Mouse (Mus musculus): ENCODE results near the gene Ccl9. TPM values are rescaled to one million over a fixed set of nuclear protein-coding genes. Genes with fewer than 3 reads are reported as not detected.

The Ccl9 gene
- polyA plus RNA-seq, 1 experiment, result not detected

GRCm38 (mm10) chr11:83583450-83583754 is 5.0 kb upstream of the Ccl9 start:
- TF ChIP-seq EP300 (IDR thresholded peaks at IDR 0.05; ENCODE audit: insufficient read depth, low read depth, low read length), result no peak
- no peak for TF ChIP-seq POLR2A (IDR thresholded peaks at IDR 0.05; ENCODE audit: insufficient read depth, low read length)
- no peak for TF ChIP-seq CTCF (IDR thresholded peaks at IDR 0.05; ENCODE audit: low read depth, low read length)
- H3K27ac ChIP-seq (ENCODE audit: insufficient read depth, low read length), result no peak overlapping the region
- H3K9ac ChIP-seq (ENCODE audit: low read depth, poor library complexity, severe bottlenecking), result no peak overlapping the region
- no peak overlapping the region for H3K4me3 ChIP-seq (ENCODE audit: low read depth, low read length)
- no peaks in the 10 kb centered on the region for H3K27me3 ChIP-seq (ENCODE audit: control insufficient read depth, insufficient read depth, low read length, poor library complexity, severe bottlenecking)
- no peaks in the 10 kb centered on the region for H3K9me3 ChIP-seq (replicated peaks; ENCODE audit: control insufficient read depth, insufficient read depth, low read length, poor library complexity, severe bottlenecking)
- H3K4me1 ChIP-seq (ENCODE audit: control insufficient read depth, insufficient read depth, low read length), result peaks cover 5% of the 10 kb centered on the region
- H3K36me3 ChIP-seq (ENCODE audit: control insufficient read depth, insufficient read depth, low read length, poor library complexity, severe bottlenecking), result no peaks in the 10 kb centered on the region

GRCm38 (mm10) chr11:83582626-83583449 is 4.4 kb upstream of the Ccl9 start:
- no peaks in the 10 kb centered on the region for H3K36me3 ChIP-seq (ENCODE audit: control insufficient read depth, insufficient read depth, low read length, poor library complexity, severe bottlenecking)
- no peak overlapping the region for H3K9ac ChIP-seq (ENCODE audit: low read depth, poor library complexity, severe bottlenecking)
- H3K27me3 ChIP-seq (ENCODE audit: control insufficient read depth, insufficient read depth, low read length, poor library complexity, severe bottlenecking), result no peaks in the 10 kb centered on the region
- peaks cover 5% of the 10 kb centered on the region for H3K4me1 ChIP-seq (ENCODE audit: control insufficient read depth, insufficient read depth, low read length)
- H3K27ac ChIP-seq (ENCODE audit: insufficient read depth, low read length), result no peak overlapping the region
- H3K9me3 ChIP-seq (replicated peaks; ENCODE audit: control insufficient read depth, insufficient read depth, low read length, poor library complexity, severe bottlenecking), result no peaks in the 10 kb centered on the region
- H3K4me3 ChIP-seq (ENCODE audit: low read depth, low read length), result no peak overlapping the region
- TF ChIP-seq EP300 (IDR thresholded peaks at IDR 0.05; ENCODE audit: insufficient read depth, low read depth, low read length), result no peak
- TF ChIP-seq POLR2A (IDR thresholded peaks at IDR 0.05; ENCODE audit: insufficient read depth, low read length), result no peak
- no peak for TF ChIP-seq CTCF (IDR thresholded peaks at IDR 0.05; ENCODE audit: low read depth, low read length)

- no peak for TF ChIP-seq EP300 (IDR thresholded peaks at IDR 0.05; ENCODE audit: insufficient read depth, low read depth, low read length)
- TF ChIP-seq CTCF (IDR thresholded peaks at IDR 0.05; ENCODE audit: low read depth, low read length), result no peak
- TF ChIP-seq POLR2A (IDR thresholded peaks at IDR 0.05; ENCODE audit: insufficient read depth, low read length), result no peak
- Histone ChIP-seq H3K27me3 (ENCODE audit: control insufficient read depth, insufficient read depth, low read length, poor library complexity, severe bottlenecking) (no peaks in the 10 kb centered on the region), H3K4me3 (ENCODE audit: low read depth, low read length) (no peak overlapping the region), H3K4me1 (ENCODE audit: control insufficient read depth, insufficient read depth, low read length) (peaks cover 5% of the 10 kb centered on the region), H3K9me3 (replicated peaks; ENCODE audit: control insufficient read depth, insufficient read depth, low read length, poor library complexity, severe bottlenecking) (no peaks in the 10 kb centered on the region), H3K36me3 (ENCODE audit: control insufficient read depth, insufficient read depth, low read length, poor library complexity, severe bottlenecking) (no peaks in the 10 kb centered on the region), H3K27ac (ENCODE audit: insufficient read depth, low read length) (no peak overlapping the region), H3K9ac (ENCODE audit: low read depth, poor library complexity, severe bottlenecking) (no peak overlapping the region)
Observed at GRCm38 (mm10) chr11:83581626-83582610, 3.5 kb upstream of the Ccl9 start.

- Histone ChIP-seq H3K4me1 (ENCODE audit: control insufficient read depth, insufficient read depth, low read length) (peaks cover 5% of the 10 kb centered on the region), H3K4me3 (ENCODE audit: low read depth, low read length) (no peak overlapping the region), H3K9ac (ENCODE audit: low read depth, poor library complexity, severe bottlenecking) (no peak overlapping the region), H3K9me3 (replicated peaks; ENCODE audit: control insufficient read depth, insufficient read depth, low read length, poor library complexity, severe bottlenecking) (no peaks in the 10 kb centered on the region), H3K36me3 (ENCODE audit: control insufficient read depth, insufficient read depth, low read length, poor library complexity, severe bottlenecking) (no peaks in the 10 kb centered on the region), H3K27ac (ENCODE audit: insufficient read depth, low read length) (no peak overlapping the region), H3K27me3 (ENCODE audit: control insufficient read depth, insufficient read depth, low read length, poor library complexity, severe bottlenecking) (no peaks in the 10 kb centered on the region)
- TF ChIP-seq EP300 (IDR thresholded peaks at IDR 0.05; ENCODE audit: insufficient read depth, low read depth, low read length), result no peak
- no peak for TF ChIP-seq POLR2A (IDR thresholded peaks at IDR 0.05; ENCODE audit: insufficient read depth, low read length)
- no peak for TF ChIP-seq CTCF (IDR thresholded peaks at IDR 0.05; ENCODE audit: low read depth, low read length)
Observed at GRCm38 (mm10) chr11:83580699-83581232, 2.3 kb upstream of the Ccl9 start.

- Histone ChIP-seq H3K9me3 (replicated peaks; ENCODE audit: control insufficient read depth, insufficient read depth, low read length, poor library complexity, severe bottlenecking) (no peaks in the 10 kb centered on the region), H3K36me3 (ENCODE audit: control insufficient read depth, insufficient read depth, low read length, poor library complexity, severe bottlenecking) (no peaks in the 10 kb centered on the region), H3K9ac (ENCODE audit: low read depth, poor library complexity, severe bottlenecking) (no peak overlapping the region), H3K4me1 (ENCODE audit: control insufficient read depth, insufficient read depth, low read length) (peaks cover 5% of the 10 kb centered on the region), H3K4me3 (ENCODE audit: low read depth, low read length) (no peak overlapping the region), H3K27me3 (ENCODE audit: control insufficient read depth, insufficient read depth, low read length, poor library complexity, severe bottlenecking) (no peaks in the 10 kb centered on the region), H3K27ac (ENCODE audit: insufficient read depth, low read length) (no peak overlapping the region)
- no peak for TF ChIP-seq CTCF (IDR thresholded peaks at IDR 0.05; ENCODE audit: low read depth, low read length)
- no peak for TF ChIP-seq EP300 (IDR thresholded peaks at IDR 0.05; ENCODE audit: insufficient read depth, low read depth, low read length)
- TF ChIP-seq POLR2A (IDR thresholded peaks at IDR 0.05; ENCODE audit: insufficient read depth, low read length), result no peak
Observed at GRCm38 (mm10) chr11:83578999-83579398, 563 bp upstream of the Ccl9 start.

Data from ES-Bruce4 (cell line).